Mouse (Mus musculus) ovary, postnatal 36 days (tissue): ENCODE measurements around the gene Cnn3.

Experiments used
- DNase-seq: peaks from one replicate; pipeline ENCODE4 v3.0.0; 2022; ENCODE audit warnings: low spot score, mixed read lengths

Cnn3 gene

GRCm38 (mm10) chr3:121492026-121492425, 65.7 kb downstream of the Cnn3 start:
- no peak for DNase-seq

GRCm38 (mm10) chr3:121493997-121494421, 67.7 kb downstream of the Cnn3 start:
- no peak for DNase-seq

- peak; percentile 80 for DNase-seq
These were observed 73.9 kb downstream of the Cnn3 start for GRCm38 (mm10) chr3:121500225-121500624.

- DNase-seq: no peak
These were observed 74.4 kb downstream of the Cnn3 start for GRCm38 (mm10) chr3:121500734-121501133.

GRCm38 (mm10) chr3:121504927-121505487, 78.7 kb downstream of the Cnn3 start:
- no peak for DNase-seq

GRCm38 (mm10) chr3:121506175-121506574, 79.9 kb downstream of the Cnn3 start:
- no peak for DNase-seq

- no peak for DNase-seq
These were observed 80.5 kb downstream of the Cnn3 start for GRCm38 (mm10) chr3:121506756-121507155.

- DNase-seq: no peak
These were observed 81.4 kb downstream of the Cnn3 start for GRCm38 (mm10) chr3:121507678-121508077.
